Mouse (Mus musculus) ES-E14 (cell line): ENCODE measurements around the gene Arhgef2. TPM values are rescaled to one million over a fixed set of nuclear protein-coding genes. Genes with fewer than 3 reads are reported as not detected.

Source experiments
- DNase-seq: peaks from one replicate; pipeline ENCODE4 v3.0.0-alpha.2; 2013; ENCODE audit warnings: low read depth, low spot score
- H3K27ac ChIP-seq: 2 replicates; pipeline ENCODE4 v1.5.1; 2012; ENCODE audit warnings: low read depth, mild to moderate bottlenecking, low read length, moderate library complexity, mixed read lengths; ENCODE audit not compliant: poor library complexity, insufficient read depth, severe bottlenecking
- H3K36me3 ChIP-seq: 2 replicates; pipeline ENCODE4 v1.6.1; 2012; ENCODE audit warnings: mild to moderate bottlenecking, low read length, moderate library complexity, mixed read lengths; ENCODE audit not compliant: control insufficient read depth, poor library complexity, insufficient read depth, severe bottlenecking
- H3K4me1 ChIP-seq, 2 experiments: fragments of 150-350 bp in 1 of 2; sonication (generic) in 1 of 2; 2 replicates each; pipeline ENCODE4 v1.6.1; 2012; ENCODE audit warnings: low read length in 2 of 2, mild to moderate bottlenecking in 1 of 2, mixed read lengths in 1 of 2; ENCODE audit not compliant: control insufficient read depth in 2 of 2, insufficient read depth in 2 of 2, poor library complexity in 1 of 2
- H3K4me3 ChIP-seq, 2 experiments: fragments of 150-350 bp in 1 of 2; sonication (generic) in 1 of 2; 2 replicates each; pipeline ENCODE4 v1.5.1; 2012; ENCODE audit warnings: low read length in 2 of 2, low read depth in 1 of 2, mild to moderate bottlenecking in 1 of 2, mixed read lengths in 1 of 2; ENCODE audit not compliant: insufficient read depth in 1 of 2, poor library complexity in 1 of 2, severe bottlenecking in 1 of 2
- H3K9ac ChIP-seq: 2 replicates; pipeline ENCODE4 v1.6.1; 2012; ENCODE audit warnings: low read depth, mild to moderate bottlenecking, low read length, mixed read lengths; ENCODE audit not compliant: poor library complexity, insufficient read depth, severe bottlenecking
- H3K9me3 ChIP-seq: fragments of 150-350 bp; sonication (generic); 2 replicates; pipeline ENCODE4 v1.6.1; 2012; ENCODE audit warnings: low read depth, mild to moderate bottlenecking, low read length; ENCODE audit not compliant: control insufficient read depth, insufficient read depth
- CHD2 ChIP-seq: IDR thresholded peaks from 2 replicates; pipeline ENCODE4 v1.6.1; 2014; ENCODE audit warnings: mild to moderate bottlenecking, low read depth, low read length, inconsistent platforms
- HCFC1 ChIP-seq: IDR thresholded peaks from 2 replicates; pipeline ENCODE4 v1.6.1; 2012; ENCODE audit warnings: low read length, inconsistent platforms, borderline replicate concordance; ENCODE audit not compliant: insufficient read depth
- MAFK ChIP-seq: IDR thresholded peaks from 2 replicates; pipeline ENCODE4 v1.6.1; 2014; ENCODE audit warnings: mild to moderate bottlenecking, low read depth, low read length, inconsistent platforms; ENCODE audit not compliant: insufficient read depth
- ZC3H11A ChIP-seq: IDR thresholded peaks from 2 replicates; pipeline ENCODE4 v1.6.1; 2012; ENCODE audit warnings: low read depth, mild to moderate bottlenecking, inconsistent platforms, low read length, borderline replicate concordance
- ZNF384 ChIP-seq: IDR thresholded peaks from 2 replicates; pipeline ENCODE4 v1.6.1; 2012; ENCODE audit warnings: low read depth, low read length, inconsistent platforms
- in situ Hi-C, 2 experiments: fragments of 600-800 bp; cut with MboI; formaldehyde crosslinking; loops; one replicate each; pipeline ENCODE4 v1.15.1; 2025; ENCODE audit warnings: low sequenced_read_pairs in 2 of 2, inconsistent platforms in 1 of 2; ENCODE audit not compliant: unreplicated experiment in 2 of 2
- total RNA-seq: library from RNA; depleted of rRNA; stranded (reverse); fragments of 300-350 nt; gene quantifications from 2 replicates; pipeline ENCODE4 v1.2.3, GENCODE M21; 2012

The Arhgef2 gene
- total RNA-seq, 1 experiment, result 50.8 TPM

GRCm38 (mm10) chr3:88609066-88609465 lies 3.3 kb downstream of the Arhgef2 start:
- no peaks in the 10 kb centered on the region for H3K9me3 ChIP-seq
- H3K4me1 ChIP-seq, result peaks cover 3 to 9% of the 10 kb centered on the region in 2 experiments; a peak in 3 of 4 replicates
- no peak for TF ChIP-seq HCFC1
- TF ChIP-seq ZC3H11A, result no peak
- no peak for TF ChIP-seq ZNF384
- TF ChIP-seq CHD2, result no peak
- TF ChIP-seq MAFK, result no peak
- no peak overlapping the region for H3K27ac ChIP-seq
- no peak for DNase-seq
- no peaks in the 10 kb centered on the region for H3K36me3 ChIP-seq
- in situ Hi-C loops, result no loop called here
- no peak overlapping the region for H3K9ac ChIP-seq
- H3K4me3 ChIP-seq, result no peak overlapping the region

DNA sequence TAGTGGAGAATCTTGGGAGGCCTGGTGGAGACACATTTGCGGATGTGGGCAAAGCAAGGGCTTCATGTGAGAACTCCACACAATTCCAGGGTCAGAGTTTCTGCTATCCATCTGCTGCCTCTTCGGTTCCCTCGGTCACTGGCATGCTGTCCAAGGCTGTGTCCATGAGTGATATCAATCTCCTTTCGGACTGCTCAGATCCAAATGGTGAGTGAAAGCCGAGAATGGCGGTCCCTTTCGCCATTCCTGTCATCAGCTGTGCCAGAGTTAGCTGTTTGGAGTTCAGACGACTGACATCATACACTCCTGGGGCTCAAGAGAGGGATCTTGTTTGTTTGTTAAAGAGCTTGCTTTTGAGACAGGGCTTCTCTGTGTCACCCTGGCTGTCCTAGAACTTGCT lies 8.7 kb downstream of the Arhgef2 start:
- H3K36me3 ChIP-seq, result peaks cover 4% of the 10 kb centered on the region; the same call in 1 of the 2 replicates
- in situ Hi-C loops, result no loop called here
- no peak overlapping the region; a peak in 1 of 4 replicates for H3K4me3 ChIP-seq
- peaks cover 10 to 14% of the 10 kb centered on the region in 2 experiments for H3K4me1 ChIP-seq
- TF ChIP-seq CHD2, result no peak
- TF ChIP-seq ZC3H11A, result no peak
- no peak for TF ChIP-seq MAFK
- no peak overlapping the region for H3K27ac ChIP-seq
- no peak overlapping the region for H3K9ac ChIP-seq
- H3K9me3 ChIP-seq, result no peaks in the 10 kb centered on the region
- no peak for DNase-seq

DNA sequence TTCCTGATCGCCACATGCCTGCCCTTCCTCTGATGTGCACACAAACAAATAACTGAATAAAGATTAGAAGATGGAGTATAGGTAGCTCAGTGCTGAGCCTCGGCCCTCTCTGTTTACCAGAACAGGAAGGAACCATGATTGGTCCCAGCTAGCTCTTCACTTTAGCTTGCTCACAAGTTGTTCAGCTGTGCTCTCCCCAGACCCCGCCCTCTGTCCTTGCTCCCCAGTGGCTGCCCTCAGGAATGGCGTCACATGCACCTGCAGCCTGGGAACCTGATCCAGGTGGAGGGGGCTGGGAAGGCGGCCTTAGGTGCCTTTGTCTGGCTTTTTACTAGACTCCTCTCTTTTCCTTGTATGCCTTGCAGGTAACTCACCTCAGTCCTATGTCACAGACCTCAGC lies 9.4 kb downstream of the Arhgef2 start:
- Histone ChIP-seq H3K9me3 (no peaks in the 10 kb centered on the region), H3K27ac (peak overlapping the region; percentile 50; the same call in 1 of the 2 replicates), H3K4me1 (peaks cover 12 to 21% of the 10 kb centered on the region in 2 experiments), H3K9ac (peak overlapping the region; percentile 63; the same call in 1 of the 2 replicates), H3K36me3 (peaks cover 4% of the 10 kb centered on the region; the same call in 1 of the 2 replicates), H3K4me3 (peak overlapping the region; percentile 18 to 52; a peak in 3 of 4 replicates)
- DNase-seq, result no peak
- in situ Hi-C loops, result no loop called here
- TF ChIP-seq MAFK (no peak), ZC3H11A (no peak), HCFC1 (no peak), ZNF384 (no peak), CHD2 (no peak)

DNA sequence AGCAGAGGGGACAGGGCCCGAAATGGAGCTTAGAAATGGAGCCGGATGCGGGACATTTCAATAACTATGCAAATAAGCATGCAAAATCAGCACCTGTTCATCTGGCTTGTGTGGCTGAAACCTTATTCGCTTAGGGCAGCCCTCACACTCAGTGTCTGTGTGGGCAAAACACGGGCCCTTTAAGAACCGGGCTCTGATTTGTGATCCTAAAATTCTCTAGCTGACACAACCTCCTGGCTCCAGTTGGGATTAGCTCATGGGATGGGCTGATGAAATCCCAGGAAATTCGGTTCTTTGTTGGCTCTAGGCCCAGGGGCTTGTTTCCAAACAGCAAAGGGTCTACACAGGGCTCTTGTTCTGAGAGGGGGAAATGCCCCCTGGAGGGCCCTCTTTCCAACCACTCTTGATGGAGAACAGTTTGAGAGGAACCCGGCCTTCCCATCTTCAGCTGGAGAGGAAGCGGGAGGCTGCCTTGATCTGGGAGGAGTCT lies 10.2 kb downstream of the Arhgef2 start:
- Histone ChIP-seq H3K27ac (peak overlapping the region; percentile 50; the same call in 1 of the 2 replicates), H3K4me3 (peak overlapping the region; percentile 18 to 52; a peak in 3 of 4 replicates), H3K36me3 (peaks cover 4% of the 10 kb centered on the region; the same call in 1 of the 2 replicates), H3K9ac (peak overlapping the region; percentile 63; the same call in 1 of the 2 replicates), H3K9me3 (no peaks in the 10 kb centered on the region), H3K4me1 (peaks cover 12 to 24% of the 10 kb centered on the region in 2 experiments)
- DNase-seq, result no peak
- TF ChIP-seq ZNF384 (no peak), ZC3H11A (no peak), HCFC1 (no peak), MAFK (no peak), CHD2 (no peak)
- in situ Hi-C loops, result no loop called here

DNA sequence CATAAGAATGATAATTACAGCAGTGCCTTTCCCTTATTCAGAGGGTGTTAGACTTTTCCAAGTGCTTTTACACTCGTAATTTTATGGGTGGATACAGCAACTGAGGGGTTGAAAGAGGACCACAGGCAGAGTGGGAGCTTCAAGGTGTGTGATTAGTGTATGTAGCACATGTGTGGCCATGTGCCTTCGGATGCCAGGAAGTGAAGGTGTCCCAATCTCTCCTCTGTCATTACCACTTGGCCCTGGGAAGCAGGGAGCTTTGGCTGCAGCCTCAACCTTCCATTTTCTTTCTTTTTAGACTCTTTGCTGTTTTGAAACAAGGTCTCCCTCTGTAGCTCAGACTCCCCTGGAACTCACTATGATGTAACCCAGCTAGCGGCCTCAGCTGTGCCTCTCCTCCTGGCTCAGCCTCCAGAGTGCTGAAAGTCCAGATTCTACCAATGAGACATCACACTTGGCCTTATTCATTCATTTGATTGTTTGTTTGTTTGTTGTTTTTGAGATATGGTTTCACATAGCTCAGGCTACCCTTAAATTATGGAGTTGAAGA lies 11.3 kb downstream of the Arhgef2 start:
- Histone ChIP-seq H3K4me3 (no peak overlapping the region), H3K9me3 (no peaks in the 10 kb centered on the region), H3K36me3 (peaks cover 4% of the 10 kb centered on the region; the same call in 1 of the 2 replicates), H3K9ac (no peak overlapping the region), H3K27ac (no peak overlapping the region), H3K4me1 (peaks cover 12 to 24% of the 10 kb centered on the region in 2 experiments)
- no peak for DNase-seq
- in situ Hi-C loops, result no loop called here
- no peak for TF ChIP-seq HCFC1
